Mouse (Mus musculus) telencephalon, adult 2 months (tissue): ENCODE results near the gene Pbx1.

ENCODE experiments used
- DNase-seq: peaks from one replicate; pipeline ENCODE4 v3.0.0-alpha.2; 2011; ENCODE audit warnings: low read depth, low spot score

The Pbx1 gene

DNA sequence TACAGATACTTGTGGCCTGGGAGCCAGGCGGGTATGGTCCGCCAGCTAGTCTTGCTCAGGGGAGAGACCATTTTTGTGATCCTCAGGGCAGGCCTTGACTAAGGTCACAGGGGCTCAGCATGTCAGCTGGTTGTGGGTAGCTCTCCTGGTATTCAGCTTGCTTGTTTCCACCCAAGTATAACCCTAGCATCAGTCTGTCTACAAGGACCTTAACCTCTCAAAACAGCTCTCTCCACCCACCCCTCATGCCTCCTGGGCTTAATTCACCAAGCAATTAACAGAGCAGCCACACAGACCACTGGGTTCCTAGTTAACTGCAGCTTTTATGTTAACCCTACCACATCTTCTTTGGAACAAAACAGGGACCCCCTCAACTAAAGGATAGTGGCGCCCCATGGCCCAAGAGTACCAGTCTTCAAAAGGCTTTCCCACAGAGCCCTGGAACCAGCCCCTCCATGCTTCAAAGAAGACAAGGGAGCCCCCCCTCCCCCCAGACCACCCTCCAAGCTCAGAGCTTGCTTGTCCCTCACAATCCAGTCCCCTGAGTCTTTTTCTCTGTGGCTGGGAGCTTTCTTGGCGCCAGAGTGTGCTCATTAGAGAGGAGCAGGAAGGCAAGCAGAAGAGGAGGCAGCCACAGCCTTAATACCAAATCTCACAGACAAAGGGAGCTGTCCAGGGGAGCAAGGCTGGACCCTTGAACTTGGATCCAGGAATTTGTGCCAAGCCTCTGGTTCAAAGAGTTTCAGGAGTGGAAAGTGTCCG, 48.1 kb downstream of the Pbx1 start:
- DNase-seq: no peak

GRCm38 (mm10) chr1:168382823-168383157, 49.3 kb downstream of the Pbx1 start:
- no peak for DNase-seq

GRCm38 (mm10) chr1:168382106-168382822, 49.8 kb downstream of the Pbx1 start:
- DNase-seq: no peak

- no peak for DNase-seq
Observed at GRCm38 (mm10) chr1:168381451-168381850, 50.6 kb downstream of the Pbx1 start.

DNA sequence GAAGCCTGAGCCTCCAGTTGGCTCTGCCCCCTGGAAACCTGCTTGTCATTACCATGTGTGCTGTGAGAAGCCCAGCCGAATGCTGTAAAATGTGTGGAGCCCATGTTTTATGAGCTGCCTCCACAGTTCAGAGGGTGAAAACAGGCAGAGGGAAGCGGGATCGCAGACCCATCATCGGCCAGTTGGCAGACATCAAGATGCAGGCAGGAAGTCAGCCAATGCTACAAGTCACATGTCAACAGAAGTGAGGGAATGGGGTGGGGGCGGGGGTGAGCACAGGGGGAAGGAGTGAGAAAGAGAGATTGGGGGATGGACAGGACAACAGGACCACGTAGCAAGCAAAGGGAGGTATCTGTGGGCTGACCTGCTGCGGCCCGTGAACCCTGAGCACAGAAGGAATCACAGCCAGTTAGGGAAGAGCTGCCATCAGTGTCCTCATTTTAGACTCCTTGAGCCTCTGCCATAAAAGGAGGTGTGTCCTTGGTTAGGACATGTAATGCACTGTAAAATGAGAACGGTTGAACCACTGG, 51.8 kb downstream of the Pbx1 start:
- no peak for DNase-seq

DNA sequence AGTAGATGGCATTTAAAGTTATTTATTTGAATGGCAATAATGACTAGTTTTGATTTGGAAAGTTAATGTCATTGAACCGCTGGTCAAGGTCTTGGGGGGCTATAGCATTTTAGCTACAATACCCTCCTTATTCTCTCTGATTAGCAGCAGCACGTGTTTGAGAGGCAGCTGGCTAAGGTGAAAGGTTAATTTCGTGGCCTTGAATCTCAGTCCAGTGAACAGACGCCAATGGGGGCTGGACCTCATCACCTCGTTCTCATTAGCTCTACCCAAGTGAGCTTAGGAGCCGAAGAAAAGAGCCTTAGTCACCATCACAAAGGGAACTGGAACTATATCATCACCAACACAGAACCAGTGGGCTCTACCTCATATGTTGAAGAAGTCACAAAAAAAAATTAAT, 54.4 kb downstream of the Pbx1 start:
- no peak for DNase-seq

- DNase-seq: no peak
Observed at GRCm38 (mm10) chr1:168376330-168376729, 55.7 kb downstream of the Pbx1 start.

DNA sequence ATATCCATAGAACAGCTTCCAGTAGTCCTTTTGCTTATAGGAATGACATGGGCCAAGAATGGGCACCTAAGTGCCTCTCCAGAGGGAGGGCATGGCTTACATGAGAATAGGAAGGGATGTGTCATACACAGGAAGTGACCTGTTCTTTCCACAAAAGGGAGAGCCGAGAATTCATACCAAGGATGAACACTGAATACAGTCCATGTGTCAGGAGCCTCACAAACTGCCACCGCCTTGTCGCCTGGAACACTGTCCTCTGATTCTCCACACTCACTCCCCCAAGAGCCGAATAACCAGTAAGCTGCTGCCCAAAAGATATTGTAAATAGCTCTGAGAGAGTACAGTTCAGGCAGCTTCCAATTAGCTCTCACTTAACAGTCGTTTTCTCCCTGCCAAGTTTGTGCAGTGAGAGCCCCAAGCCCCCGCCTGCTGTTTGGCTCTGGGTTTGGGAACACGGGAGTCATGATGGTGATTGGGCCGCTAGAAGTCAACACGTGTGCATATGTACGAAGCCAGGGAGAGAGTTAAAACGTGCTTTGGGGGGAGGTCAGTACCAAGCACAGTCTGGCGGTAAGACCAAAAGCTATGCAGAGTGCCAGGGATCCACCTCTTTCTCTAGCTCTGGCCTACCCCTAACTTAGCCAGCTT, 57.0 kb downstream of the Pbx1 start:
- DNase-seq: no peak

- no peak for DNase-seq
Observed at GRCm38 (mm10) chr1:168372089-168372488, 60.0 kb downstream of the Pbx1 start.

GRCm38 (mm10) chr1:168370966-168371365, 61.1 kb downstream of the Pbx1 start:
- DNase-seq: no peak

DNA sequence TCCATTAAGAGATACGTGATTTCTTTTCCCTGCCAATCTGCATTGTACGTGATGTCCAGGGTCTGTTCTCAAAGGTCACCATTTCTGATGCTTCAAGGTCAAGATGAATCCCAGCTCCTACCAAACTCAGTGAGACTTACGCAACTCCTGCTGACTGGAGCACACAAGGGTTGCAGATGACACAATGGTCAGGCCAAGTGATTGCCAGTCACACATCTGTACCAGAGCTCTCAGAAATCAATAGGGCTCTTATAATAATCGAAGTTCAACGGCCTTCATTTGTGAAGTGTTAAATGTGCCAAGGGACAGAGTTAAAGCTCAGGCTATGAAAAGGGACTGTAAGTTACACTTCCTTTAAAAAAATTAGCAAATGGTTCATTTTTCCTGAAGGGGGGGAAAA, 65.8 kb downstream of the Pbx1 start:
- DNase-seq: no peak

DNA sequence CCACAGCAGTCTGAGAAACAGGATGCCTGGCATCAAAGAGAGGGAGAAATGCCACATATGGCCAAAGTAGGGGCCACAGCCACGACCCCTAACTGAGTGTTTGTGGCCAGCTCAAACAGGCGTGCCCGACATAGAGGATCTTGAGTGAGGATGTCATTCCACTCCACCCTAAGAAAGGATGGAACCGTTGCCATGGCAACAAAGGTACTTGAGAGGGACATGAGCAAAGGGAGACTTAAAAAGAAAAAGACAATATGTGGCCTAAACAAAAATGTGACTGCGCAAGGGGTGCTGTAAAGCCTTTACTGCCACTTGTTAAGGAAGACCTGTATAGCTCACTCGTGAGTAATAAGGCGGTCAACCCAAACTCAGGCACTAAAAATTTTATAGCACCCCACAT, 67.7 kb downstream of the Pbx1 start:
- no peak for DNase-seq

GRCm38 (mm10) chr1:168363053-168363452, 69.0 kb downstream of the Pbx1 start:
- no peak for DNase-seq

DNA sequence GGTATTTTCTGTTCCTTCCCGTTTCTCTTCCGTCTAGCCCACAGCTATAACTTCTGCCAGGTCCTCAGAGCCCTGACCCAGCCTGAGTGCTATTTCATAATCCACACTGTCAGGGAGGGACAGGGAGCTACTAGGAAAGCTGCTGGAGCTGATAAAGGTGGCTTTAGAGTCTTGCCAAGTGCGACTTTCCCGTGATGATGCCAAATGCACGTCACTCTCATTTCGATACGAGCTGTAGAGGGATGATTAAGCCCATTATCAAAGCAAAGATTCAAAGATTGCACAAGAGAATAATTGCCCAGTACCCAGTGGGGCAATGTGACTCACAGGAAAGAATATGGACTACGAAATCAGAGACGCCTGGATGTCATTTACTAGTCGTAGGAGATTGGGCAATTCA, 69.6 kb downstream of the Pbx1 start:
- DNase-seq: no peak

- no peak for DNase-seq
Observed at GRCm38 (mm10) chr1:168357680-168358611, 74.1 kb downstream of the Pbx1 start.

DNA sequence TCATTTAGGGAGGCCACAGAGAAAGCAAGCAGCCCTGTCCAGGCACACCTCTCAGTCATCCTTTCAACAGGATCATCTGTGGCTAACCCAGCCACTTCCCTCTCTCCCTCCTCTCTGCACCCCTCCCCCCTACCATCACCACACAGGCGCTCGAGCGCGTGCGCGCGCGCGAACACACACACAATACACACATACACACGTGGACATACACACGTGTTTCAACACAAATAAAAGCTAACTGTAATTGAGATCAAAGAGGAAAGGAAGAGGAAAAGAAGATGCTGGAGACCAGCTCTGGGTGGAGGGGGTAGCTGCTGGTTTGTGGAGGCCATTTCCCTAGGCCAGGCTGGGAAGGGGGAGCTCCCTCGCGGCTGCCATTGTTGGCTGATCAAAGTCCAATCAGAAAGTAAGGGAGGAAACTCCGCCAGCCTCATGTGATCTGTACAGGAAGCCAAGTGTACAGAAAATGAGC, 75.1 kb downstream of the Pbx1 start:
- no peak for DNase-seq

DNA sequence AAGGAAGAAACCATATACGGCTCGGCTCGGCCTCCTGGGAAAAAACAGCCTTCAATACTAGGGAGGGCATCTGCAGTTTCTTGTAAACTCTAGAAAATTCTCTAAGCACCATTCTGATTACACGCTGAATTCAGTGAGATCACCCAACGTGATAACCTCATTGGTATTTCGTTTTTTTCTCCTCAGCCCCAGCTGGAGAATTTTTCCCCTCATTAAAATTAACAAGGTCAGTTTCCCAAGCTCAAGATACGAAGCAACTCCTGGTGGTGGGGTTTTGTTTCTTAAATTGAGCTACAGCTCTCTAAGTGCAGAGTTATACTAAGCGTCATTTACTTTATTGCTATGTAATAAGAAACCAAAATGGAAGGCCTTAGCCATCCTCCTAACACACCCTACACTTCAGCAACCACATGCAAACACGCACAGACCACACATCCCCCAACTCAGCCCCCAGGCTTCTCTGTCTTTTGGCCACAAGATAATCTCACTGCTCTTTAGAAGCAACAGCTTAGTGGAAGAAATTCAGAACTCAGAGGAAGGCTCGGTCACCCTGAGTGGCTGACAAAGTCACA, 76.0 kb downstream of the Pbx1 start:
- DNase-seq: no peak

DNA sequence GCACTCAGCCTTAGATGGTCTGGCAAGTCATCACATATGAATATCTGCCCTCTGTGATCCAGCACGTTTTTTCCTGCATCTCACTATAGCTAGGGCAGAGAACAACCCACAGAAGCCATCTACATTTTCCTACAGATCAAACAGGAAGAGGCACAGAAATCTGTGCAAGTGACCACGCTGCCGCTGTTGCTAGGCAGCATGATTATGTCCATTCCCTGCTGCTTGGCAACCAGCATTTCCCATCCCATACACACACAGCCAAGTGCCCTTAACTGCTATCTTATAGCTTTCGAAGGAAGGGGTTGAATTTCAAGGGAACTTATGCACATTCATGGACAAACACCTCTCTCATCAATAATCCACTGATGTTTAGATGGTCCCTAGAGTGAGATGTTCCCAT, 77.1 kb downstream of the Pbx1 start:
- no peak for DNase-seq

GRCm38 (mm10) chr1:168348036-168348784, 83.9 kb downstream of the Pbx1 start:
- no peak for DNase-seq

DNA sequence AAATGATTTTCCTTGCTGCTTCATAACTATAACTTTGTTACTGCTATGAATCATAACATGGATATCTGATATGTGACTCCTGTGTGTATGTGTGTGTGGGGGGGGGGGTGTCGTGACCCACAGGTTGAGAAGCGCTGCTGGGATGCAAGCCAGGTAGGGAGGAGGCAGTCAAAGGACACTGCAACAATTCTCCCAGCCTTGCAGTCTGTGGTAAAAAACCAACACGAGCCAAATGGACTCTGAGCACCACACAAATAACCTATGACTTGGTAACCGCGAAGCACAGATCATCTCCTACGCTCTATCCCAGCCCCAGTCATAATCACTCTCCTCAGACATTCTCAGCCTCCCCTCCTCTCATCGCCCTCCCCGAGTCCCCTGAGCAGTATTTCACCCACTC, 87.2 kb downstream of the Pbx1 start:
- DNase-seq: no peak
